Mouse (Mus musculus) right cerebral cortex, postnatal 36 days (tissue): ENCODE measurements around the gene Echs1.
A peak's percentile ranks its signal among the peaks of the same experiment; 100 is the strongest.

Experiments
- DNase-seq, 2 experiments: peaks; one replicate each; pipeline ENCODE4 v3.0.0; 2022; ENCODE audit warnings: low spot score in 2 of 2, mixed read lengths in 1 of 2

Echs1 gene

DNA sequence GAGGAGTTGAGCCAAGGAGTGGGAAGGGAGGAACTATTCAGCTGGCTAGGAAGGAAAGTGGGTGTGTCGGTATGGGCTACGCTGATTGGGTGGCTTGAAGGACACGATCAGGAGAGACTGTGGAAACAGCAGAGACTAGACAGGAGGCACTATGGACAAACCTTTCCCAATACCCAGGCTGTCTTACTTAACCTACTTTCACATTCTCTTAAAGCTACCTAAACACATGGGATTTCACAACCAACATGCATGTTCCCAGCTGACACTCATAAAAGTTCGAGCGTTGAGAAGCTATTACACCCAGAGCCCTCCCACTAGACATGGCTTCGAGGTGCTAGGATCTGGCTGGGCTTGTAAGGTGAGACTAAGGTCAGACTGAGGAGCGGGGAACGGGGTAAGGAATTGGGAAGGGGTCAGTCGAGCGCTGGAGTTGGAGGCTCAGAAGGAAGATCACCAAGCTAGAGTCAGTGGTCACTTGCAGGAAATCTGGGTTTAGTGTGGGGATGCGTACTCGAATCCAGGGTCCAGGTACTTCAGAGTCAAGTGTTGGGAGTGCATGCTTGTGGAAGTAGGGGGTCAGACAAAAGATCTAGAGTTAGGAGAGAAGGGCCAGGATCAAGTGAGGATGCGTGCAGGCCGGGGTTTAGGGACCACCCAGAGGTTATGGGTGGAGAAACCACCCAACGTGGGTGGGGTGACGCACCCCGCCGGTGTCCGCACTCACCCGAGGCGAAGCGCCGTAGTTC lies 520 bp downstream of the Echs1 start, which contains the start of gene Paox:
Gene Paox, plus strand, starts transcription at position 217 of the 746 bp plus-strand sequence.
- peak; percentile 33 to 55 for DNase-seq

- DNase-seq = no peak
Measured at GRCm38 (mm10) chr7:140111943-140112342, 4.3 kb downstream of the Echs1 start.

- DNase-seq = no peak
Measured at GRCm38 (mm10) chr7:140104009-140104408, 12.3 kb downstream of the Echs1 start.

DNA sequence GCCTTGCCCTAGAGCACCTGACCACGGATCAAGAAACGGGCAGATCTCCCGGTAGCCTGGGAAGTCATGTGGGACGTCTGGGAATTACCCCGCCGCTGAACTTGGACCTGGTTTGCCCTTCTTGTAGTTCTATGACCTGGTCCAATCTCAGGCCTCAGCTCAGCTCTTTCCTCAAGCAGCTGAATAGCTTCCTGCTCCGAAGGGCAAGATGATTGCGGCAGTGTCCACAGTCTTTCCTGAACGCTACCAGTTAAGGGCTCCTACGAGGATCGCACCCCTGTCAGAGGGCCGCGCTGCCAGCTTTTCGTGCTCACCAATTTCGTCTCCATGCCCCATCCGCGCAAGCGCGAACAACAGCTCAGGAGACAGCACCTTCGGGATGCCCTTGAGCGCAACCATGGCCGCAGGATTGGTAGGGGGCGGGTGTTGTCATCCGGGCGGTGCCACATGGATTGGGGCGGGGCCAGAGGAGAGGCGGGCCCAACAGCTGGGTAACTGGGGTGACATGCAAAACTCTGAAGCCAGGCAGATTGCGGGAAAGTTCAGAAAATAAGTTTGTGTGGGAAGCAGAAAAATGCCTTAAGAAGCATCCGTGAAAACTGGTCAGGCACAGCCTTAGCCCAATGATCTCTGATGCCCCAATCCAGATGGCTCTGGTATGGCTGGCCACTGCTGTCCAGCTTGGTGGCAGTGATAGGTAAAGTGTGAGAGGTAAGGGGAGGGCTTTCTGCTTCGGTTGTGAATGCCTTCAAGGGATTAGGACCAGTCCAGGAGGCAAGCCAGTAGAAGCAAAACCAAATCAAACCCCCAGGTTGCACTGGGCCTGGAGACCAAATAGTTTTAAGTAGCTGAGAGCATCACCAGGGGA lies 14.0 kb downstream of the Echs1 start, which contains the start of gene Fuom:
Gene Fuom, minus strand, starts transcription at position 449 of the 868 bp plus-strand sequence.
- DNase-seq = peak; percentile 78 to 81

- DNase-seq = no peak
Measured at GRCm38 (mm10) chr7:140101498-140101897, 14.8 kb downstream of the Echs1 start.

GRCm38 (mm10) chr7:140098466-140098865 lies 17.8 kb downstream of the Echs1 start:
- DNase-seq = no peak

GRCm38 (mm10) chr7:140096055-140096454 lies 20.2 kb downstream of the Echs1 start:
- DNase-seq = no peak

- DNase-seq = no peak
Measured at GRCm38 (mm10) chr7:140095556-140095955, 20.7 kb downstream of the Echs1 start.

DNA sequence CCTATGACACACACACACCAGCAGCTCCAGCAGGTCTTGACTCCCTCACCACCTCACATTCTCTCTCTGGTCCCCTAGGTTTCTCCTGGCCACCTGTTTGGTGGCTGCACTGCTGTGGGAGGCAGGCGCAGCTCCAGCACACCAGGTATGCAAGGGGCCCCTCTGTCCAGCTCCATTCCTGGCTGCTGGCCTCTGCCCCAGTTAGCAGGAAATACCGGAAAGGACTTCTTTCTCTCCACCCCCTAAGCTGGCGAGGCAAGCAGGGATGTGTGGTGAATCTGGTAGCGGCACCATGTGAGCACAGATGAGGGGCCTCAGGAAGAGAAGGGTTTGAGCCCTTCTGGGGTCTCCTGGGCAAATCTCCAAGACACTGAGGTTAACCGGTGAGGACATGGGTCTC lies 21.3 kb downstream of the Echs1 start:
- DNase-seq = no peak

GRCm38 (mm10) chr7:140092924-140093528 lies 23.2 kb downstream of the Echs1 start, which contains the start of gene Prap1:
Gene Prap1 (plus strand): TSS chr7:140093395.
- DNase-seq = no peak

GRCm38 (mm10) chr7:140090601-140091000 lies 25.7 kb downstream of the Echs1 start:
- DNase-seq = no peak

DNA sequence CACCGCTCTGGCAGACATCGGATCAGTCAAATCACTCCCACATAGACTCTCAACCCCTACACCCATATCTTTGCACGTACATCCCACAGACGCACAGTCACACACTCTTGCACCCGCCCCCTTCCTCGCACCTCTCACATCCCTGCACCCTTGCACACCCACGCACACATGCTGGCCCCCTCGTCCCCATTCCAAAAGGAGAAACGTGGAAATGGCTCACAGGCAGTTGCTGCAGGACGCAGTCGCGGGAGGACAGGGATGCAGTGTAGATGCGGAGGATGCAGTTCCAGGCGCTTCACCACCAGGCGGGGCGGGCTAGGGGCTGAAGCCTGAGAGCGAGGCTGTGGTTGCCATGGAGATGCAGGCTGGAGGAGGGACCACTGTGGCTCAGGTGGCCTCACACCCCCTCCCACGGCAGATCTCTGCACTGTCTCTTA lies 34.0 kb downstream of the Echs1 start, which contains the start of gene Caly:
Gene Caly, minus strand, starts transcription at position 307 of the 437 bp plus-strand sequence.
- peak; percentile 95 to 96 for DNase-seq

GRCm38 (mm10) chr7:140081408-140082241 lies 34.7 kb downstream of the Echs1 start:
- peak; percentile 20 to 41 for DNase-seq

GRCm38 (mm10) chr7:140080503-140081156 lies 35.6 kb downstream of the Echs1 start:
- peak; percentile 89 to 93 for DNase-seq

DNA sequence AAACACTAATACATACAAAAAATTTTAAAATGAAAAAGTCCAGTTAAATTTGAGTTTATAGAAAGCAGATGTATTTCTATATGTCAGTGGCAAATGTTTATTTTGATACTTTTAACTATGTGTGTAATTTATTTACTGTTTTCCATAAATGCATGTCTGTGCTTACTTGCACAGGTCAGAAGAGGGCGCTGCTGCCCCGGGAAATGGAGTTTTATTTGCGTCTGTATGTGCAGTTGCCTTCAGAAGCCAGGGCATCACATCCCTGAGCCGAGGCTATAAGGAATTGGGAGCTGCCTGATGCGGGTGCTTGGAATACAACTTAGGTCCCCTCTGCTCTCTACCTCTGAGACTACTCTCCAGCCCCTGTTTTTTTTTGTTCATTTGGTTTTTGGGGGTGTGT lies 37.6 kb downstream of the Echs1 start:
- DNase-seq = peak in 1 of 2 experiments; percentile 49

DNA sequence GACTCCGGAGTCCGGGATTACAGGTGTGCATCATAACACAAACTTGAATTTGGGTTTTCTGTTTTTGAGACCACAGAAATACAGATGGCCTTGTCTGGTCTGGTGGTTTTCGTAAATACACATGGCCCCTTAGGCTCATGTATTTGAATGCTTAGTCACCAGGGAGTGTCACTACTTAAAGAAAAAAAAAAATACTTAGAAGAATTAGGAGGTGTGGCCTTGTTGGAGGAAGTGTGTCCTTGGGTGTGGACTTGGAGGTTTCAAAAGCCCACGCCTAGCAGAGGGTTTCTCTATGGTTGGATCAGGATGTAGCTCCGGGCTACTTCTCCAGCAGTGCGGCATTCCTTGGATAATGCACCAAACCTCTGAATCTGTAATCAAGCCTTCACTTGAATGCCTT lies 38.6 kb downstream of the Echs1 start:
- DNase-seq = no peak

DNA sequence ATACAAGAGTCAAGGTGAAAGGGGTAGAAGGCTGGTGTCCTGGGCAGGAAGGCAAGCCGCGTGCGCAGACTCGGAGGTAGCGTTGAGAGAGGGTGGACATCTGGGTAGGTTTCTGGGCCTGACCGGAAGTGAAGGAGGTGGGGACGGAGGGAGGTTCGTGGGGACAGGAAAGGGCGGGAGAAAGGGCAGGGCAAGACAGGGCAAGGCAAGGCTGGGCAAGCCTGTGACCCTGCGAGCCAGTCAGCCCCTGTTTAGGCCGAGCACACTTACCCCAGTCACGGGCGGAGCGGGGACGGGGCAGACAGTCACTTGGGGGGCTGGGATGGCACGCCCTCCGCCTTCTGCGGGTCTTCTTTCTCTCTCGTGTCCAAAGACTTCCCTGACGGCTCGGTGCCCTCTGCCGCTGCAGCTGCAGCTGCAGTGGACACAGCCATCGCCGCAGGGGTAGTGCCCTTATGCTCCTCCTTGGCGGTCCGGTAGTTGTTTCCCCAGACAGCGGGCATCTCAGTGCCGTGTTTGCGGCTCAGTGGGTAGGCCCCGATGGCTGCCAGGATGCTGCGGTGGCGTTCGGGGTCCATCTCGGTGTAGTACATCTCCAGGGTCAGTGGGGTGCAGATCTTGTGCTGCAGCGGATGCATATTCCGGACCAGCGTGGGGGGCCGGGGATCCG lies 46.1 kb downstream of the Echs1 start:
- no peak for DNase-seq

GRCm38 (mm10) chr7:140067397-140067796 lies 48.9 kb downstream of the Echs1 start:
- DNase-seq = no peak

- DNase-seq = peak; percentile 48 to 50
Measured at GRCm38 (mm10) chr7:140063092-140063491, 53.2 kb downstream of the Echs1 start.

DNA sequence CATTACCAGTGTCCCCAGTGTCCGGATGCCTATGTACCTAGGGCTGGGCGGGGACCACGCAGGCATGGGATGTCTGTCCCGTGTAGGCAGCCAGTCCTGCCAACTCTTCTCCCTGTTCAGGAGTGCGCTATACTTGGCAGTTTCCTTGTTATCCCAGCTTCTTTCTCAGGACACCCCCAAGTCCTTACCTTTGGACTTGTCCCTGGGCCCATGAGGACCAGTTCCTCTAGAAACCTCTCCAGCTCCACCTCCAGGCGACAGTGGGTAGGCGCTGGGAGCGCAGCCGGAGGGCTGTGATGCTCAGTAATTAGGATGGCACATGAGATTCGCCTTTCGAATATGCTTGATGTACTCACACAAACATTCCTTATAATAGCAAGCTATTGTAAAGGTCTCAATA lies 54.0 kb downstream of the Echs1 start:
- DNase-seq = no peak
